Mouse (Mus musculus) limb, embryonic 14.5 days (tissue): ENCODE measurements at regions not wholly inside any gene's neighbourhood (a gene's known extent, or its start where the extent isn't known, plus 50 kb on each side); places are given as distances from the start of the nearest gene placed in this dataset.

Source experiments
- ATAC-seq: fragments of 200-750 bp; cut with Nextera tagmentation; 2 replicates; pipeline ENCODE4 v1.8.0; 2017; ENCODE audit warnings: low read depth, moderate number of reproducible peaks, moderate TSS enrichment; ENCODE audit not compliant: low FRiP score
- DNase-seq: peaks from one replicate; pipeline ENCODE4 v3.0.0-alpha.2; 2015; ENCODE audit warnings: low spot score
- H3K27ac ChIP-seq: fragments of 300-500 bp; sonication (generic); replicated peaks from 2 replicates; pipeline ENCODE4 v1.5.1; 2014; ENCODE audit warnings: low read depth, mild to moderate bottlenecking, low read length, moderate library complexity, mixed read lengths
- H3K27me3 ChIP-seq: fragments of 300-500 bp; sonication (generic); 2 replicates; pipeline ENCODE4 v1.6.1; 2014; ENCODE audit warnings: low read length, mixed read lengths; ENCODE audit not compliant: control insufficient read depth, insufficient read depth
- H3K36me3 ChIP-seq: fragments of 300-500 bp; sonication (generic); 2 replicates; pipeline ENCODE4 v1.6.1; 2014; ENCODE audit warnings: mild to moderate bottlenecking, low read length, moderate library complexity, mixed read lengths; ENCODE audit not compliant: control insufficient read depth, insufficient read depth
- H3K4me1 ChIP-seq: fragments of 300-500 bp; sonication (generic); 2 replicates; pipeline ENCODE4 v1.6.1; 2014; ENCODE audit warnings: antibody characterized with exemption, low read length, mixed read lengths; ENCODE audit not compliant: control insufficient read depth, insufficient read depth
- H3K4me2 ChIP-seq: fragments of 300-500 bp; sonication (generic); replicated peaks from 2 replicates; pipeline ENCODE4 v1.6.1; 2014; ENCODE audit warnings: low read depth, mild to moderate bottlenecking, low read length, moderate library complexity; ENCODE audit not compliant: severe bottlenecking
- H3K4me3 ChIP-seq: fragments of 300-500 bp; sonication (generic); replicated peaks from 2 replicates; pipeline ENCODE4 v1.5.1; 2014; ENCODE audit warnings: low read length
- H3K9ac ChIP-seq: fragments of 300-500 bp; sonication (generic); 2 replicates; pipeline ENCODE4 v1.6.1; 2014; ENCODE audit warnings: mild to moderate bottlenecking, low read depth, low read length, moderate library complexity; ENCODE audit not compliant: severe bottlenecking
- H3K9me3 ChIP-seq: fragments of 300-500 bp; sonication (generic); 2 replicates; pipeline ENCODE4 v1.6.1; 2016; ENCODE audit warnings: low read length; ENCODE audit not compliant: control insufficient read depth
- POLR2A ChIP-seq: fragments of 200-500 bp; IDR thresholded peaks from 2 replicates; pipeline ENCODE4 v1.8.0; 2012; ENCODE audit warnings: inconsistent platforms, mild to moderate bottlenecking, moderate library complexity, borderline replicate concordance; ENCODE audit not compliant: insufficient read depth, insufficient read length; ENCODE audit errors: extremely low read depth
- WGBS: fragments of 180-500 bp; shearing (Covaris S2); extraction: QIAGEN DNeasy Blood & Tissue Kit; methylation state at CpG from one replicate; pipeline ENCODE4 v1.1.7; 2014; 5-methylcytosine and 5-hydroxymethylcytosine counted together

DNA sequence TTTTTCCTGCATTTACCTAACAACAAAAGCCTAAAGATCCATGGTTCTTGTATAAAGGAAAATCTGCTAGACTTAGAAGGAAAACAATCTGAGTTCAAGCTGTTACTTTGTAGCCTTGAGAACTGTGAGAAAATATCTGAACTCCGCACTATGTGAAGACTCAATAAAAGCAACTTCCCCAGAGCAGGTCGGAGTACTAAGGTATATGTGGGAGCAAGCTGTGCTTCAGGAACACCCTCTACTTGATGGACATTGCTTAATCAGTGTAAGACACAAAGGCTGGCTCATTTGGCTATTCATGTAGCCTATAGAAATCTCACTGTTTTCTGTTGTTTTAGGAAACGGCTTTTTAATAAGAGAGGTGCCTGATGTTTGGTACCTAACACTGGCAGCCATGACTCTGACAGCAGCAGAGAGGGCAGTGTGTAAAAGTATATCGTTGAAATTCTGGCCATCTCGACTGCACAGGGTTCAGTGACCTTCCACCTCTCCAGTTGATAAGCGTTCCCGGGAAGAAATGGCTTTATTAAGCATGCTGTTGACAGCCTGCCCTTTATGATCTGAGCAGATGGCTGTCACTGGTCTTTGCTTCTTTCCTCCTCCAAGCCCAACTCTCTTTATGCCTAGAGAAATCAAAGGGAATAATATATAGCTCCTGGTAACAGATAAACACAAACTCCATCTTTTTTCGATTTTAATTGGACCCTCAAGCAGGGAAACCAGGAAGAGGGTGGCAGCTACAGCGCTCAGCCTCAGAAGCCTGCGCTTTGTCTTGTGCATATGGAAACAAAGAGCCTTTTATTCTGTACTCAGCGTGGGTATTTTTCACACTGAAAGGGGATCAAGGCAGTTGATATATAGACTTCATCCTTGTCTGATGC, 443.7 kb upstream of the Sel1l start:
- Histone ChIP-seq H3K4me2 (no peak overlapping the region), H3K27ac (no peak overlapping the region), H3K27me3 (no peaks in the 10 kb centered on the region), H3K36me3 (no peaks in the 10 kb centered on the region), H3K4me3 (no peak overlapping the region), H3K9me3 (no peaks in the 10 kb centered on the region), H3K9ac (no peak overlapping the region), H3K4me1 (no peaks in the 10 kb centered on the region)
- DNase-seq (no peak), ATAC-seq (no peak)
- no peak for TF ChIP-seq POLR2A
- 36% methylated on average over 11 of the region's 11 CpGs for WGBS

DNA sequence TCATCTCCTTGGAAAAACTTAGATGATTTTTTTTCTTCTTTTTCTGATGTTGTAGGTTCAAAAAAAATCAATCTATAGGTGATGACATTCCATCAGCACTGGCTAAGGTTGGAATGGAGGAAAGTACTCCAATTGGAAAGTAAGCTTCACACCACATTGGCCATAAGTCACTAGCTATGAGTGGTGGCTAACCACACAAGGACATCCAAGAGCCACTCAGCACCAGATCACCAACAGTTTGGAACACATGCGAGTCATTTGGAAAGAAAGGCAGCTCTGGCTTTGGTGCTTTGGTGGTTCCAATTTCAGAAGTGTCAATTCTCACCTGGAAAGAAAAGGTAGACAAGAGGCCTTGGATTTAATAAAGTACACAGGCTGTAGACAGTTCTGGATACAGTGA, 442.5 kb upstream of the Sel1l start:
- no peak overlapping the region for H3K27ac ChIP-seq

DNA sequence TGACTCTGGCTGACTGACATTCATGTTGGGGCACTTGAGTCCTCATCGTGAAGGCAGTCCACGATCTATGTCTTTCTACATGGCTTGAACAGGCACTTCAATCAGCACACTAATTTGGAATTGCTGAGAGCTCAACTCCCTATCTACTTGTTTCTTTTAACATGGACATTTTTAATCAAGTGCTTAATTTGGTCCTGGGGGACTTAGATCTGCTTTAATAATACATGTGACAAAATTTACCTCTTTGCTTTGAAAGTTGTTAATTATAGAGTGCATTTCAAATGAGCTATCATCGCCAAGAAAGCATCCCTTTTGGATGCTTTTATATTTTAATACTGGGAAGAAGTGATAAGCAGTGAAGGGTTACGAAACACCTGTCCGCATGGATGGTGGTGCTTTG, 436.6 kb upstream of the Sel1l start:
- H3K36me3 ChIP-seq, result no peaks in the 10 kb centered on the region
- no peak overlapping the region for H3K9ac ChIP-seq
- TF ChIP-seq POLR2A, result no peak
- no peaks in the 10 kb centered on the region for H3K27me3 ChIP-seq
- H3K27ac ChIP-seq, result no peak overlapping the region
- no peak overlapping the region for H3K4me3 ChIP-seq
- H3K4me2 ChIP-seq, result no peak overlapping the region
- WGBS, result 91% methylated on average over 5 of the region's 5 CpGs
- no peak for ATAC-seq
- DNase-seq, result no peak
- H3K4me1 ChIP-seq, result no peaks in the 10 kb centered on the region
- H3K9me3 ChIP-seq, result no peaks in the 10 kb centered on the region

More for the DNA sequence above, 442.5 kb upstream of the Sel1l start:
- DNase-seq, result no peak
- Histone ChIP-seq H3K4me2 (no peak overlapping the region), H3K4me1 (no peaks in the 10 kb centered on the region), H3K36me3 (no peaks in the 10 kb centered on the region), H3K9me3 (no peaks in the 10 kb centered on the region), H3K9ac (no peak overlapping the region), H3K4me3 (no peak overlapping the region), H3K27me3 (no peaks in the 10 kb centered on the region)
- no peak for ATAC-seq
- no peak for TF ChIP-seq POLR2A
- 80% methylated on average over 1 of the region's 1 CpGs for WGBS

GRCm38 (mm10) chr12:92280470-92280869, 431.5 kb upstream of the Sel1l start:
- DNase-seq, result no peak
- Histone ChIP-seq H3K4me3 (no peak overlapping the region), H3K4me2 (no peak overlapping the region), H3K27ac (no peak overlapping the region), H3K9me3 (no peaks in the 10 kb centered on the region), H3K36me3 (no peaks in the 10 kb centered on the region), H3K27me3 (no peaks in the 10 kb centered on the region), H3K9ac (no peak overlapping the region), H3K4me1 (peaks cover 3% of the 10 kb centered on the region; the same call in 1 of the 2 replicates)
- 47% methylated on average over 1 of the region's 1 CpGs for WGBS
- ATAC-seq, result no peak
- no peak for TF ChIP-seq POLR2A

GRCm38 (mm10) chr12:92251962-92252361, 403.0 kb upstream of the Sel1l start:
- WGBS, result 55% methylated on average over 4 of the region's 4 CpGs
- Histone ChIP-seq H3K9ac (no peak overlapping the region), H3K4me2 (no peak overlapping the region), H3K4me3 (no peak overlapping the region), H3K27ac (no peak overlapping the region), H3K9me3 (no peaks in the 10 kb centered on the region), H3K36me3 (no peaks in the 10 kb centered on the region), H3K27me3 (no peaks in the 10 kb centered on the region), H3K4me1 (peaks cover under 1% of the 10 kb centered on the region)
- ATAC-seq (no peak), DNase-seq (no peak)
- TF ChIP-seq POLR2A, result no peak
